Mouse (Mus musculus) midbrain, embryonic 10.5 days (tissue): ENCODE results near the gene Slc25a12. TPM values are rescaled to one million over a fixed set of nuclear protein-coding genes. Genes with fewer than 3 reads are reported as not detected.

Experiments
- DNase-seq: peaks from one replicate; pipeline ENCODE4 v3.0.0-alpha.2; 2017; ENCODE audit warnings: low spot score
- H3K27ac ChIP-seq: fragments of 300-500 bp; sonication (generic); replicated peaks from 2 replicates; pipeline ENCODE4 v1.5.1; 2016; ENCODE audit warnings: mild to moderate bottlenecking
- H3K27me3 ChIP-seq: fragments of 300-500 bp; sonication (generic); 2 replicates; pipeline ENCODE4 v1.6.1; 2016; ENCODE audit warnings: low read depth, mild to moderate bottlenecking; ENCODE audit not compliant: poor library complexity, severe bottlenecking
- H3K36me3 ChIP-seq: fragments of 300-500 bp; sonication (generic); 2 replicates; pipeline ENCODE4 v1.6.1; 2016; ENCODE audit warnings: mild to moderate bottlenecking, moderate library complexity
- H3K4me1 ChIP-seq: fragments of 300-500 bp; sonication (generic); 2 replicates; pipeline ENCODE4 v1.6.1; 2016
- H3K4me3 ChIP-seq: fragments of 300-500 bp; sonication (generic); 2 replicates; pipeline ENCODE4 v1.5.1; 2016; ENCODE audit warnings: mild to moderate bottlenecking, moderate library complexity
- H3K9me3 ChIP-seq: fragments of 300-500 bp; sonication (generic); replicated peaks from 2 replicates; pipeline ENCODE4 v1.6.1; 2016; ENCODE audit warnings: mild to moderate bottlenecking
- WGBS: fragments of 180-500 bp; shearing (Covaris S2); methylation state at CpG from one replicate; pipeline ENCODE4 v1.1.7; 2016; 5-methylcytosine and 5-hydroxymethylcytosine counted together
- polyA plus RNA-seq: library from polyadenylated mRNA; unstranded; fragments of >200 nt; fragmentation: Nextera tagmentation; extraction: Ambion mirVana; gene quantifications from 2 replicates; pipeline ENCODE4 v1.2.1, GENCODE M21; 2016

Slc25a12 gene
- polyA plus RNA-seq, 1 experiment from 2014 or later: 30.0 TPM

GRCm38 (mm10) chr2:71368086-71368485, 537 bp upstream of the Slc25a12 start:
- Histone ChIP-seq H3K4me1 (peaks cover 14% of the 10 kb centered on the region), H3K27me3 (no peaks in the 10 kb centered on the region), H3K9me3 (no peaks in the 10 kb centered on the region), H3K27ac (no peak overlapping the region), H3K4me3 (peak overlapping the region; percentile 73), H3K36me3 (no peaks in the 10 kb centered on the region)
- WGBS: 48% methylated on average over 8 of the region's 8 CpGs
- DNase-seq: no peak

GRCm38 (mm10) chr2:71366618-71367124, 878 bp downstream of the Slc25a12 start:
- Histone ChIP-seq H3K36me3 (peaks cover 2% of the 10 kb centered on the region; the same call in 1 of the 2 replicates), H3K4me3 (peak overlapping the region; percentile 73), H3K9me3 (no peaks in the 10 kb centered on the region), H3K27me3 (no peaks in the 10 kb centered on the region), H3K4me1 (peaks cover 14% of the 10 kb centered on the region), H3K27ac (peak overlapping the region; percentile 84)
- no peak for DNase-seq
- 41% methylated on average over 9 of the region's 9 CpGs for WGBS

GRCm38 (mm10) chr2:71360192-71360591, 7.4 kb downstream of the Slc25a12 start:
- peaks cover 5% of the 10 kb centered on the region; the same call in 1 of the 2 replicates for H3K36me3 ChIP-seq
- no peaks in the 10 kb centered on the region for H3K27me3 ChIP-seq
- peaks cover 6% of the 10 kb centered on the region; the same call in 1 of the 2 replicates for H3K4me1 ChIP-seq
- no peak overlapping the region for H3K4me3 ChIP-seq
- DNase-seq: no peak
- no peaks in the 10 kb centered on the region for H3K9me3 ChIP-seq
- H3K27ac ChIP-seq: no peak overlapping the region
- WGBS: 84% methylated on average over 1 of the region's 1 CpGs

- H3K36me3 ChIP-seq: peaks cover 5% of the 10 kb centered on the region; the same call in 1 of the 2 replicates
- H3K4me1 ChIP-seq: peaks cover 16% of the 10 kb centered on the region; the same call in 1 of the 2 replicates
- no peaks in the 10 kb centered on the region for H3K27me3 ChIP-seq
- H3K9me3 ChIP-seq: no peaks in the 10 kb centered on the region
- WGBS: 90% methylated on average over 5 of the region's 5 CpGs
- H3K4me3 ChIP-seq: no peak overlapping the region
- H3K27ac ChIP-seq: no peak overlapping the region
- no peak for DNase-seq
Observed at GRCm38 (mm10) chr2:71358347-71358746, 9.2 kb downstream of the Slc25a12 start.

- H3K4me1 ChIP-seq: peaks cover 22% of the 10 kb centered on the region; the same call in 1 of the 2 replicates
- no peaks in the 10 kb centered on the region for H3K36me3 ChIP-seq
- H3K27me3 ChIP-seq: no peaks in the 10 kb centered on the region
- 65% methylated on average over 5 of the region's 5 CpGs for WGBS
- no peaks in the 10 kb centered on the region for H3K9me3 ChIP-seq
- no peak for DNase-seq
- no peak overlapping the region for H3K27ac ChIP-seq
- no peak overlapping the region for H3K4me3 ChIP-seq
Observed at GRCm38 (mm10) chr2:71354055-71354425, 13.5 kb downstream of the Slc25a12 start.

GRCm38 (mm10) chr2:71353306-71354054, 14.1 kb downstream of the Slc25a12 start:
- H3K27me3 ChIP-seq: no peaks in the 10 kb centered on the region

GRCm38 (mm10) chr2:71351727-71351987, 15.9 kb downstream of the Slc25a12 start:
- 87% methylated on average over 3 of the region's 3 CpGs for WGBS

More at GRCm38 (mm10) chr2:71353306-71354054, 14.1 kb downstream of the Slc25a12 start:
- Histone ChIP-seq H3K27ac (no peak overlapping the region; the same call in 1 of the 2 replicates), H3K36me3 (no peaks in the 10 kb centered on the region), H3K4me1 (peaks cover 22% of the 10 kb centered on the region; the same call in 1 of the 2 replicates), H3K9me3 (no peaks in the 10 kb centered on the region), H3K4me3 (no peak overlapping the region)
- whole genome bisulfite sequencing: 64% methylated on average over 10 of the region's 10 CpGs
- no peak for DNase-seq

GRCm38 (mm10) chr2:71350904-71351726, 16.4 kb downstream of the Slc25a12 start:
- WGBS: 92% methylated on average over 11 of the region's 11 CpGs
- DNase-seq: no peak
- Histone ChIP-seq H3K9me3 (no peaks in the 10 kb centered on the region), H3K27ac (no peak overlapping the region), H3K4me3 (no peak overlapping the region), H3K27me3 (no peaks in the 10 kb centered on the region), H3K4me1 (peaks cover 22% of the 10 kb centered on the region; the same call in 1 of the 2 replicates), H3K36me3 (no peaks in the 10 kb centered on the region)

More at GRCm38 (mm10) chr2:71351727-71351987, 15.9 kb downstream of the Slc25a12 start:
- Histone ChIP-seq H3K36me3 (no peaks in the 10 kb centered on the region), H3K27me3 (no peaks in the 10 kb centered on the region), H3K4me1 (peaks cover 22% of the 10 kb centered on the region; the same call in 1 of the 2 replicates), H3K9me3 (no peaks in the 10 kb centered on the region), H3K27ac (no peak overlapping the region), H3K4me3 (no peak overlapping the region)
- no peak for DNase-seq

GRCm38 (mm10) chr2:71350181-71350580, 17.4 kb downstream of the Slc25a12 start:
- no peaks in the 10 kb centered on the region for H3K9me3 ChIP-seq
- DNase-seq: no peak
- no peaks in the 10 kb centered on the region for H3K27me3 ChIP-seq
- H3K4me1 ChIP-seq: peaks cover 16% of the 10 kb centered on the region; the same call in 1 of the 2 replicates
- no peak overlapping the region for H3K27ac ChIP-seq
- WGBS: 85% methylated on average over 7 of the region's 7 CpGs
- no peak overlapping the region for H3K4me3 ChIP-seq
- no peaks in the 10 kb centered on the region for H3K36me3 ChIP-seq

- Histone ChIP-seq H3K36me3 (no peaks in the 10 kb centered on the region), H3K4me3 (no peak overlapping the region), H3K27me3 (no peaks in the 10 kb centered on the region), H3K9me3 (no peaks in the 10 kb centered on the region), H3K4me1 (peaks cover 16% of the 10 kb centered on the region; the same call in 1 of the 2 replicates), H3K27ac (no peak overlapping the region)
- 86% methylated on average over 2 of the region's 2 CpGs for WGBS
- no peak for DNase-seq
Observed at GRCm38 (mm10) chr2:71349511-71349910, 18.0 kb downstream of the Slc25a12 start.

GRCm38 (mm10) chr2:71347732-71348490, 19.6 kb downstream of the Slc25a12 start:
- 96% methylated on average over 20 of the region's 20 CpGs for WGBS
- H3K4me1 ChIP-seq: peaks cover 3% of the 10 kb centered on the region; the same call in 1 of the 2 replicates
- H3K27ac ChIP-seq: no peak overlapping the region
- peaks cover 7% of the 10 kb centered on the region for H3K9me3 ChIP-seq
- DNase-seq: no peak
- H3K4me3 ChIP-seq: no peak overlapping the region
- no peaks in the 10 kb centered on the region for H3K27me3 ChIP-seq
- H3K36me3 ChIP-seq: peaks cover 12% of the 10 kb centered on the region

GRCm38 (mm10) chr2:71347160-71347559, 20.4 kb downstream of the Slc25a12 start:
- Histone ChIP-seq H3K4me3 (no peak overlapping the region), H3K36me3 (peaks cover 18% of the 10 kb centered on the region), H3K9me3 (peaks cover 7% of the 10 kb centered on the region), H3K27me3 (no peaks in the 10 kb centered on the region), H3K27ac (no peak overlapping the region), H3K4me1 (peaks cover 3% of the 10 kb centered on the region; the same call in 1 of the 2 replicates)
- DNase-seq: no peak
- 93% methylated on average over 10 of the region's 10 CpGs for WGBS
